Mouse (Mus musculus) retina, embryonic 14.5 days (tissue): ENCODE results near the gene Iars2.

Source experiments
- DNase-seq: peaks from one replicate; pipeline ENCODE4 v3.0.0-alpha.2; 2015; ENCODE audit warnings: low spot score

The Iars2 gene

GRCm38 (mm10) chr1:185279288-185279687 lies 49.9 kb downstream of the Iars2 start:
- no peak for DNase-seq

- DNase-seq: no peak
These were observed 52.2 kb downstream of the Iars2 start for GRCm38 (mm10) chr1:185277022-185277421.

- DNase-seq: no peak
These were observed 53.2 kb downstream of the Iars2 start for GRCm38 (mm10) chr1:185275976-185276375.

GRCm38 (mm10) chr1:185274819-185275545 lies 54.2 kb downstream of the Iars2 start:
- DNase-seq: no peak

- no peak for DNase-seq
These were observed 57.8 kb downstream of the Iars2 start for GRCm38 (mm10) chr1:185271373-185271772.

- no peak for DNase-seq
These were observed 58.6 kb downstream of the Iars2 start for GRCm38 (mm10) chr1:185270403-185271097.

- no peak for DNase-seq
These were observed 60.5 kb downstream of the Iars2 start for GRCm38 (mm10) chr1:185268675-185269074.

- peak; percentile 48 for DNase-seq
These were observed 66.6 kb downstream of the Iars2 start for GRCm38 (mm10) chr1:185262565-185262964.

- DNase-seq: no peak
These were observed 72.4 kb downstream of the Iars2 start for GRCm38 (mm10) chr1:185256753-185257152.

- no peak for DNase-seq
These were observed 73.9 kb downstream of the Iars2 start for GRCm38 (mm10) chr1:185255336-185255735.

- no peak for DNase-seq
These were observed 75.9 kb downstream of the Iars2 start for GRCm38 (mm10) chr1:185253140-185253892.

- no peak for DNase-seq
These were observed 76.8 kb downstream of the Iars2 start for GRCm38 (mm10) chr1:185252351-185252750.

- no peak for DNase-seq
These were observed 80.5 kb downstream of the Iars2 start for GRCm38 (mm10) chr1:185248728-185249127.

GRCm38 (mm10) chr1:185247429-185248085 lies 81.6 kb downstream of the Iars2 start:
- no peak for DNase-seq

- no peak for DNase-seq
These were observed 83.7 kb downstream of the Iars2 start for GRCm38 (mm10) chr1:185245456-185245855.

GRCm38 (mm10) chr1:185243013-185243412 lies 86.2 kb downstream of the Iars2 start:
- no peak for DNase-seq

- no peak for DNase-seq
These were observed 92.7 kb downstream of the Iars2 start for GRCm38 (mm10) chr1:185236530-185236929.

GRCm38 (mm10) chr1:185235837-185236236 lies 93.4 kb downstream of the Iars2 start:
- no peak for DNase-seq
